Mouse (Mus musculus) urinary bladder, adult 2 months (tissue): ENCODE results near the gene Prss45. TPM values are rescaled to one million over a fixed set of nuclear protein-coding genes. Genes with fewer than 3 reads are reported as not detected.
A peak's percentile ranks its signal among the peaks of the same experiment; 100 is the strongest.

Experiments
- DNase-seq: peaks from one replicate; pipeline ENCODE4 v3.0.0; 2022; ENCODE audit warnings: low spot score
- polyA plus RNA-seq: library from polyadenylated mRNA; depleted of rRNA; stranded (reverse); fragments of >200 nt; gene quantifications from 2 replicates; pipeline ENCODE4 v1.2.3, GENCODE M21; 2012

Gene Prss45
- polyA plus RNA-seq, 1 experiment: not detected

- no peak for DNase-seq
Observed at GRCm38 (mm10) chr9:110857781-110858472, 23.5 kb downstream of the Prss45 start, which contains the start of gene Prss50. Prss50 (plus strand) TSS chr9:110857967.

- no peak for DNase-seq
Observed at GRCm38 (mm10) chr9:110858523-110858922, 24.1 kb downstream of the Prss45 start.

DNA sequence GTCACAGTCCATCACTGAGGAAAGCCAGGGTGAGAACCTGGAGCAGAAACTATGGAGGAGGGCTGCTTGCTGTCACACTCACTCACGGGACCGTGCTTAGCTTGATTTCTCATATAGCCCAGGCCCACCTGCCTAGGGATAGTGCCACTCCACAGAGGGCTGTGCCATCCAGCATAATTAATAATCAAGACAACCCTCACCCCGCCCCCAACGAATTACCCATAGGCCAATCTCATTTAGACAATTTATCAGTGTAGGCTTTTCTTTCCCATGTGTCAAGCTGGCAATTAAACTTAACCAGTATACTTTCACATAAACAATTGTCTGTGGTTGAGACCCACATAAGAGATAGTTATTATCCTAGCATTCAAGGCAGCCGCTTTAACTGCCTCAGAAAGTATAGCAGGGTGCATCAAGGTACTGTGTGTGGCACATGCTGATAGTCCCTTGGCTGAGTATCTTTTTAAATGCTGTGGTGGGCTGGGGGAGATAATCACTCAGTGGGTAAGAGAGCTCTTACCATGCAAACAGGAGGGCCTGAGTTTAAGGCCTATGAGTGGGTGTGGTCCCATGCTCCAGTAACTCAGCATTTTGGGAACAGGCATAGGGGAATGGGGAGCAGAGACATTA lies 24.7 kb downstream of the Prss45 start:
- no peak for DNase-seq

DNA sequence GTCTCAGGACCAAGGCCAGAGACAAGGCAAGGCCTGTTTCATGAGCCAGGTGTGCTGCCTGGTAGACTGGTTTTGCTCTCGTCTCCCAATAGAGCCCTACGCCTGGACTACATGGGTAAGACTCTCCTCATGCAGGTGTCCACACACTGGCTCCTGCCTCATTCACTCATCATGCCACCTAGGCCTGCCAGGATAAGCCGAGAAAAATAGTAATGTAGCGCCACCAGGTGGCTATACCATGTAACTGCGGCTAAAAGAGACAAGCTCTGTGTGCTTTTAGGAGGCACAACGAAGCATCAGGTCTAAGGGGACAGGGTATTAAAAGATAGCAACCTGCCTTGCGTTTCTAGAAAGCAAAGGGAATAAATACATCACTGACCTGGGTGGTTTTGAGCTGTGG lies 36.6 kb downstream of the Prss45 start:
- DNase-seq: no peak

GRCm38 (mm10) chr9:110873681-110874659 lies 39.6 kb downstream of the Prss45 start:
- DNase-seq: no peak

DNA sequence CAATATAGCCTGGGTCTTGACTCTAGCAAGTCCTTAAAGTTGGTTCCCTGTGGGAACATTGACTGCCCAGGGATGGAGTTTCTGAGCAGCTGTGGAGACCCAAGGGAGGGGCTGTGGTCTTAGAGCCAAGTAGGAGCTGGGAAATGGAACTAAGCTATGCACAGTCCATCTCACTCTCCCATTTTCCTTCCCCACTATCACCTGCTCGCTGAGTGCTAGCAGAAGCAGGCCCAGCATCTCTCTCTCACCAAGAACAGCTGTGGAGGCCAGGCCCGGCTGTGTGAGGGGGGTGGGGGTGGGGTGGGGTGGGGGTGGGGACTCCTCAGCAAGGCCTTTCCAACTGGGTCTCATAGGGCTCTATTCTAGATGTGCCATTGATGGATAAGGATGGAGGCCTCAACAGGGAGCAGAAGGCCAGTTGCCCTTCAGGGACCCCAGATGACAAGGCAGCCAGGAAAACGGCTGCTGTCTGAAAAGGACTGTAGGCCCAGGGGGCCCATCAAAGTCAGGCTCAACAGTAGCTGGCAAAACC lies 40.3 kb downstream of the Prss45 start:
- DNase-seq: no peak

- no peak for DNase-seq
Observed at GRCm38 (mm10) chr9:110875288-110875695, 40.9 kb downstream of the Prss45 start.

- DNase-seq: no peak
Observed at GRCm38 (mm10) chr9:110877353-110877752, 43.0 kb downstream of the Prss45 start.

- DNase-seq: no peak
Observed at GRCm38 (mm10) chr9:110877888-110878287, 43.5 kb downstream of the Prss45 start.

- DNase-seq: no peak
Observed at GRCm38 (mm10) chr9:110879191-110879920, 45.0 kb downstream of the Prss45 start, which contains the start of gene Als2cl. Als2cl (plus strand) TSS chr9:110879870.

- DNase-seq: peak; percentile 74
Observed at GRCm38 (mm10) chr9:110879998-110880561, 45.7 kb downstream of the Prss45 start, which contains the start of gene Tmie. Tmie (minus strand) TSS chr9:110880113.

DNA sequence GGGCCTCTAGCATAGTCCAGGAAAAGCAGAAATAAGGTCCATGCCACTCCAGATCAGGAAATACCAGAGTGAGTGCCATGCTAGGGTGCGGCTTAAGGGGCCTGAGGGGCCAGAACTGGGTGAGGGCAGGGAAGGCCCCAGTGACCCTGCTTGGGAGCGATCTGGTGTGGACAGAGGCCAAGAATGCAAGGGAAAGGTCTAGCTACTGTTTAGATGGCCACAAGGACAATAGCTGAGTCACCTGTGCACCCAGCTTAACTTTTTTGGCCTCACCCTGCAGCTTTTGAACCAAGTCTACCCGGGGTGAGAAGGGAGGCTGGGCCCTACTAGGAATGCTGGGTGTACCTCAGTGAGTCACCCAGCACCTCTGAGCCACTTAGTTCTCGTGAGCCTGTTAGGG lies 46.4 kb downstream of the Prss45 start:
- peak; percentile 44 for DNase-seq

- DNase-seq: no peak
Observed at GRCm38 (mm10) chr9:110881953-110882352, 47.6 kb downstream of the Prss45 start.

- DNase-seq: no peak
Observed at GRCm38 (mm10) chr9:110887388-110888303, 53.3 kb downstream of the Prss45 start.

DNA sequence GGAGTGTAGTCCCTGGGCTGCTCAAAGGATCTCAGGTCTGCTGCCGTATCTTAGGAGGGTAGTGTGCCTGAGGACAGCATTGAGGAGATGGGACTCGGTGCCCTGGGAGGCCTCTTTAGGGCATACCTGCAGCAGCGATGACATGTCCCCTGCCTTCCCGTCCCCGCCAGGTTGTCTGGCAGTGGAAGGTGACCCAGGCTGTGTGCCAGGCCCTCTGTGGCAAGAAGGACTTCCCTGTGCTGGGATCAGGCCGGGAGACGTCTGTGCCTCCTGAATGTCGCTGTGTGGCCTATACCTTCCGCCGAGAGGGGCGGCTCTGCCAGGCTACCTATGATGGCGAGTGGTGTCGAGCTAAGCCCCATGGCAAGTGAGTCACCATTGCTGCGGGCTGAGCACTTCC lies 54.5 kb downstream of the Prss45 start:
- no peak for DNase-seq

- DNase-seq: no peak
Observed at GRCm38 (mm10) chr9:110890026-110890783, 55.8 kb downstream of the Prss45 start.
